Mouse (Mus musculus): Measurements from ENCODE around the gene Svs1. TPM values are rescaled to one million over a fixed set of nuclear protein-coding genes. Genes with fewer than 3 reads are reported as not detected.
A peak's percentile ranks its signal among the peaks of the same experiment; 100 is the strongest.

The Svs1 gene
- polyA plus RNA-seq, 1 experiment from 2014 or later, result not detected

DNA sequence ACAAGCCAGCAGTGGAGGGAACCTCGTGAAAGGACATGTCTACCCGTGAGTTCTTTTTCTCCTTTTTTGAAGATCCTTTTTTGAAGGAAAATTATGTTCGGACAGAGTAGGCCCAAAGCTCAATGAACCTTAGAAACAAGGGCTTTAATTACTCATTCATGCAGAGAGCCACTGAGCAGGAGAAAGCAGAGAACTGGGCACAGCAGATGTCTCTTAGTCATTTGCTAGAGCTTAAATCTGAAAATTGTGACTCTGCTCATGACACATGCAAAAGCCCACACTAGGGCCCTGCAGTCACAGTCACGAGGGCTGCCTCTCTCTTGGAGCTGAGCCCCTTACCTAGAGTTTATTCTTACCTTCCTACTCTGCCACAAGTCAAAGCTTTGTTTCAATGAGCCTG is 46.1 kb downstream of the Svs1 start:
- H3K4me2 ChIP-seq (replicated peaks; ENCODE audit: low read depth, low read length), result no peak overlapping the region
- 67% methylated on average over 4 of the region's 4 CpGs for WGBS
- 0 out of 2 replicates have a peak, but pooled peaks cover 4% of the 10 kb centered on the region for H3K27me3 ChIP-seq (ENCODE audit: control insufficient read depth, insufficient read depth, low read length)
- H3K9me3 ChIP-seq (ENCODE audit: control insufficient read depth, low read length), result no peaks in the 10 kb centered on the region
- no peaks in the 10 kb centered on the region for H3K36me3 ChIP-seq (ENCODE audit: control insufficient read depth, insufficient read depth, low read length)
- no peak for ATAC-seq (ENCODE audit: low FRiP score, low TSS enrichment)
- no peak overlapping the region for H3K4me3 ChIP-seq (ENCODE audit: low read length)
- peaks cover 12% of the 10 kb centered on the region; the same call in 1 of the 2 replicates for H3K4me1 ChIP-seq (ENCODE audit: control insufficient read depth, insufficient read depth, low read length)
- H3K9ac ChIP-seq (ENCODE audit: low read depth, low read length), result no peak overlapping the region
- no peak overlapping the region for H3K27ac ChIP-seq (ENCODE audit: low read depth, low read length)

DNA sequence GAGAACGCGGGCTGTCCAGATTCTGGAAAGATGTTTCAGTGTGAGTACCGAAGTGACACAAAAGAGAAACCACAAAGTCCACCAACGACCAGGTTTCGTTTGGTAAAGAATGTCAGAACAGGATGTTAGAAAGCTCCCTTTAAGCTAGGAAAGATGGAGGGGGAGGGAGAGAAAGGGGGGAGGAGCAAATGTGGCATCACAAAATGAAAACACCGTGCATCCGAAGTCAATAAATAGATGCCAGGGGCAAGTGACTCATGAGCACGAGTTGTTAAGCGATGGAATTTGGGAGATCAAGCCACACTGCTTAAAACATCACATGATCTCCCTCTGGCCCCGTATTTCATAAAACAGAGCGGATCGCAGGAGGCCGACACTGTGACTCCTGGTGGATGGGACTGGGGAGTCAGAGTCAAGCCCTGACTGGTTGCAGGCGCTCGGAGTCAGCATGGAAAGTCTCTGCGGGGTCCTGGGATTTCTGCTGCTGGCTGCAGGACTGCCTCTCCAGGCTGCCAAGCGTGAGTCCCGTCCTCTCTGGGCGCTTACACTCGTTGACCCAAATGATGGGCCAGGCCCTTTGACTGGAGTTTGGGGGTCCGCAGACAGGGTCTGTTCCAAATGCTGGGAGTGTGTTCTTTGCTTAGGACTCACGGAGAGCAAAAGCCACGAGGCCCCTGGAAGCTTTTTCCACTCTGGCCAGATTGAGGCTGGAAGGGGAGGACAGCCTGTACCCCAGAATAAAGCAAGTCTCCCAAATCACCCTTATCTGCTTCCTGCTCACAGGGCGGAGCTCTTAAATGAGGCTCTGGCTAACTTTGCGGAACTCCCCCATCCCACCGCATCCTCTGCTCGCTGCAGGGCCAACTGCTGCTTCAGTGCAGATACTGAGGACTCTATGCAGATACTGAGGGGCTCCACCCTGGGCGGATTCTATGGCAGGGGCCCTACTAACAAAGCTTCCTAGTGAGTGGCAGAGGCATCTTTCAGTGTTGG is 49.9 kb downstream of the Svs1 start, which contains the start of gene Gpnmb:
Gpnmb (plus strand) TSS at position 272 of the 993 bp plus-strand sequence.
- 0 out of 2 replicates have a peak, but pooled peaks have one; percentile 41 for ATAC-seq (ENCODE audit: low FRiP score, low TSS enrichment)
- peak within 1 kb of the TSS; percentile 38 for H3K4me2 ChIP-seq (replicated peaks; ENCODE audit: low read depth, low read length)
- H3K4me3 ChIP-seq (ENCODE audit: low read length), result no peak within 1 kb of the TSS; the same call in 1 of the 2 replicates

GRCm38 (mm10) chr6:49037268-49037662 is 50.6 kb downstream of the Svs1 start:
- Histone ChIP-seq H3K27me3 (ENCODE audit: control insufficient read depth, insufficient read depth, low read length) (0 out of 2 replicates have a peak, but pooled peaks cover 4% of the 10 kb centered on the region), H3K4me2 (replicated peaks; ENCODE audit: low read depth, low read length) (no peak overlapping the region), H3K4me3 (ENCODE audit: low read length) (no peak overlapping the region), H3K9ac (ENCODE audit: low read depth, low read length) (no peak overlapping the region), H3K9me3 (ENCODE audit: control insufficient read depth, low read length) (no peaks in the 10 kb centered on the region), H3K36me3 (ENCODE audit: control insufficient read depth, insufficient read depth, low read length) (no peaks in the 10 kb centered on the region), H3K27ac (ENCODE audit: low read depth, low read length) (no peak overlapping the region), H3K4me1 (ENCODE audit: control insufficient read depth, insufficient read depth, low read length) (peaks cover 6% of the 10 kb centered on the region; the same call in 1 of the 2 replicates)
- 64% methylated on average over 12 of the region's 12 CpGs for WGBS
- ATAC-seq (ENCODE audit: low FRiP score, low TSS enrichment), result no peak

More for the DNA sequence above, 49.9 kb downstream of the Svs1 start, which contains the start of gene Gpnmb:
- H3K4me1 ChIP-seq (ENCODE audit: control insufficient read depth, insufficient read depth, low read length), result peaks cover 7% of the 10 kb centered on the region; the same call in 1 of the 2 replicates
- 36% methylated on average over 28 of the region's 28 CpGs for WGBS
- no peaks in the 10 kb centered on the region for H3K9me3 ChIP-seq (ENCODE audit: control insufficient read depth, low read length)
- 0 out of 2 replicates have a peak within 1 kb of the TSS, but pooled peaks have one; percentile 1 for H3K9ac ChIP-seq (ENCODE audit: low read depth, low read length)
- no peaks in the 10 kb centered on the region for H3K36me3 ChIP-seq (ENCODE audit: control insufficient read depth, insufficient read depth, low read length)
- 0 out of 2 replicates have a peak, but pooled peaks cover 4% of the 10 kb centered on the region for H3K27me3 ChIP-seq (ENCODE audit: control insufficient read depth, insufficient read depth, low read length)
- no peak within 1 kb of the TSS for H3K27ac ChIP-seq (ENCODE audit: low read depth, low read length)

- Histone ChIP-seq H3K4me3 (ENCODE audit: low read length) (peak overlapping the region; percentile 37), H3K27me3 (ENCODE audit: control insufficient read depth, insufficient read depth, low read length) (0 out of 2 replicates have a peak, but pooled peaks cover 4% of the 10 kb centered on the region), H3K9me3 (ENCODE audit: control insufficient read depth, low read length) (no peaks in the 10 kb centered on the region), H3K36me3 (ENCODE audit: control insufficient read depth, insufficient read depth, low read length) (no peaks in the 10 kb centered on the region), H3K4me1 (ENCODE audit: control insufficient read depth, insufficient read depth, low read length) (peaks cover 6% of the 10 kb centered on the region; the same call in 1 of the 2 replicates), H3K9ac (ENCODE audit: low read depth, low read length) (0 out of 2 replicates have a peak overlapping the region, but pooled peaks have one; percentile 18), H3K27ac (ENCODE audit: low read depth, low read length) (no peak overlapping the region), H3K4me2 (replicated peaks; ENCODE audit: low read depth, low read length) (peak overlapping the region; percentile 35; the same call in 1 of the 2 replicates)
- 11% methylated on average over 18 of the region's 18 CpGs for WGBS
- ATAC-seq (ENCODE audit: low FRiP score, low TSS enrichment), result peak; percentile 73
Measured at GRCm38 (mm10) chr6:49039470-49040180, 53.0 kb downstream of the Svs1 start.

Other genes starting within 250 kb of the Svs1 start
- 21.1 and 27.9 TPM in 2 replicates for gene Gimap1, start 247.8 kb upstream of the Svs1 start, polyA plus RNA-seq (2014; fragmentation: Nextera tagmentation; extraction: Ambion mirVana)
- 12.7 and 13.6 TPM in 2 replicates for gene Gimap5, start 240.7 kb upstream of the Svs1 start, polyA plus RNA-seq (2014; fragmentation: Nextera tagmentation; extraction: Ambion mirVana)
- gene Gimap3, start 216.0 kb upstream of the Svs1 start, polyA plus RNA-seq (2014; fragmentation: Nextera tagmentation; extraction: Ambion mirVana), result not detected in 2 replicates
- gene Tmem176a, start 145.9 kb upstream of the Svs1 start, polyA plus RNA-seq (2014; fragmentation: Nextera tagmentation; extraction: Ambion mirVana), result 123 and 135 TPM in 2 replicates
- gene Tmem176b, start 145.4 kb upstream of the Svs1 start, polyA plus RNA-seq (2014; fragmentation: Nextera tagmentation; extraction: Ambion mirVana), result 308 and 313 TPM in 2 replicates
- 0.99 and 1.4 TPM in 2 replicates for gene Aoc1, start 114.0 kb upstream of the Svs1 start, polyA plus RNA-seq (2014; fragmentation: Nextera tagmentation; extraction: Ambion mirVana)
- gene 1600015I10Rik, start 57.0 kb upstream of the Svs1 start, polyA plus RNA-seq (2014; fragmentation: Nextera tagmentation; extraction: Ambion mirVana), result not detected in 2 replicates
- not detected in 2 replicates for gene Doxl2, start 11.9 kb upstream of the Svs1 start, polyA plus RNA-seq (2014; fragmentation: Nextera tagmentation; extraction: Ambion mirVana)
- gene Gpnmb, start 49.7 kb downstream of the Svs1 start, polyA plus RNA-seq (2014; fragmentation: Nextera tagmentation; extraction: Ambion mirVana), result 0.17 and 0.28 TPM in 2 replicates
- 75.1 and 84.5 TPM in 2 replicates for gene Malsu1, start 86.9 kb downstream of the Svs1 start, polyA plus RNA-seq (2014; fragmentation: Nextera tagmentation; extraction: Ambion mirVana)
- gene Igf2bp3, start 228.1 kb downstream of the Svs1 start, polyA plus RNA-seq (2014; fragmentation: Nextera tagmentation; extraction: Ambion mirVana), result 56.0 and 73.4 TPM in 2 replicates

All from kidney, embryonic 14.5 days (tissue).